Mouse (Mus musculus) R1 (cell line): ENCODE results near the gene Rps6kb1.

Experiments
- DNase-seq: peaks from one replicate; pipeline ENCODE4 v3.0.0-alpha.2; 2018; ENCODE audit warnings: low read depth, low spot score

Rps6kb1 gene

DNA sequence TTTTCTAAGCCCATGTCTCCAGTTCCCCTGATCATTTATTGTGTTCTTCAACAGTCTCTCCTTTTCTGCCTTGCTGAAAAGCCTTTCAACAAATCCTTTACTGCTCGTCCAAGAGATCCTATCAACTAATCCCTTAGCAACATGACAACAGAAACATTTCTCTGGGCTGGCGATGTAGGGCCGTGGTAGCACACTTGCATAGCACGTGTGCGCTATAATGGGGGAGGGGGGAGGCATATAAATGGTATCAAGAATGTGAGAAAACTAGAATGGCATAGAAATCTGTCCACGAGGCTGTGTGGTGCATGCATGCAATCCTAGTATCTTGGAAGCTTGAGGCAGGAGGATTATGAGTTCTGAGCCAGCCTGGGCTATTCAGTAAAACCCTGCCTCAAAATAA is 72.8 kb downstream of the Rps6kb1 start:
- DNase-seq: no peak

DNA sequence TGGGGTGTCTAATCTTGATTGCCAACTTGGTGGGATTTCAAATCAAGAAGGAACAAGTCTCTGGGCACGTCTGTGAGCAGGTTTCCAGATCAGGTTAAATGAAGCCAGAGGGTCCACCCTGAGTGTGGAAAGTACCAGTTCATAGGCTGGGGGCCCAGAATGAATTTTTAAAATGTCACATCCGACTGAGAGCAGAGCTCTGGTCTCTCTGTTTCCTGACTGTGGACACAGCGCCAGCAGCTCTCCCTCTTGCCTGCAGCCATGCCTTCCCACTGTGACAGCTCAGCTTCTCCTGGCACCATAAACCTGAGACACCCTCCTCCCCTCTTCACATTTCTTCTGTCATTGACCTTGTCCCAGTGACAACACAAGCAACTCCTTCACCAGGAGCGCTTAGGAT is 75.6 kb downstream of the Rps6kb1 start:
- no peak for DNase-seq

DNA sequence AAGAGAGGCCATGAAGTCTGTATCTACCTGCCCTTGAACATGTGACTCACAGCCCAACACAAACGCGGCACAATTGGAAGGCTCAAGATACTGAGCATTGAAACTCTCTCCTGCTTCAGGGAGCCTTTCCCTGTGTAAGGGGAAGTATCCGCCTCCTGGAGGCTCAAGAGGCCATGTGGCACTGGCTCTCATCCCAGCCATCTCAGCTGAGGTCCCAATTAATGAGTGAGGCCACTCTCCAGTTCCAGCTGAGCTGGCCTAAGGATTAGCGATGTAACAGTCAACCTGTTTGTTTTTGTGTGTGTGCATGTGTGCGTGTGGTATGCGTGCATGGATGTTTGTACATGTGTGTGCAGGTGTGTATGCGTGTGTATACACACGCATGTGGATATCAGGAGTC is 76.3 kb downstream of the Rps6kb1 start:
- no peak for DNase-seq

DNA sequence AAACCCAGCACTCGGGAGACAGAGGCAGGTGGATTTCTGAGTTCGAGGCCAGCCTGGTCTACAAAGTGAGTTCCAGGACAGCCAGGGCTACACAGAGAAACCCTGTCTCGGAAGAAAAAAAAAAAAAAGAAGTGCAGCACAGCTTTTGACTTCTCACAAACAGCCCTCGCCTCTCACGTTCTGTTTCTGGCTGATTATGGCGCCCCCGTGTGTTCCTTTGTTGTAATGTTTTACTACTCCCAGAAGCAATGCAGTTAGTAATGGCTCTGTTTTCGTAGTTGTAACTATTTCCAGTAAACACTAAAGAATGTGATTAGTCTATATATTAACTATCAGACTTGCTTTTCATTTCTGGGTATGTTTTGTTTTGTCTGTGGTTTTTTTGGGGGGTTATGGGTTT is 80.3 kb downstream of the Rps6kb1 start:
- DNase-seq: peak; percentile 81

DNA sequence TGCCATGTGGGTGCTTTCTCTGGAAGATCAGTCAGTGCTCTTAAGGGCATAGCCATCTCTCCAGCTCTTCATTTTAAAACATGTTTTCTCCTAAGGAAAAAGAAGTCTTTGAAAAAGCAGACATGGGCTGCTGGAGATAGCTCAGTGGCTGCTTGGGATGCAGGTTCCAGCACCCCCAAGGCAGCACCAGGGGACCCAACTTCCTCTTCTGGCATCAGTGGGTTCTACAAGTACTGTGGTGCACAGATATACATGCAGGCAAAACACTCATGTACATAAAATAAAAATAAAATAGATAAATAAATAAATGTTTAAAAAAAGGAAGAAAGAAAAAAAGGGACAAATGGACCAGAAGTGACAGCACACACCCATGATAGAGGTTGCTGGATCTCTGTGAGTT is 82.0 kb downstream of the Rps6kb1 start:
- peak; percentile 40 for DNase-seq

DNA sequence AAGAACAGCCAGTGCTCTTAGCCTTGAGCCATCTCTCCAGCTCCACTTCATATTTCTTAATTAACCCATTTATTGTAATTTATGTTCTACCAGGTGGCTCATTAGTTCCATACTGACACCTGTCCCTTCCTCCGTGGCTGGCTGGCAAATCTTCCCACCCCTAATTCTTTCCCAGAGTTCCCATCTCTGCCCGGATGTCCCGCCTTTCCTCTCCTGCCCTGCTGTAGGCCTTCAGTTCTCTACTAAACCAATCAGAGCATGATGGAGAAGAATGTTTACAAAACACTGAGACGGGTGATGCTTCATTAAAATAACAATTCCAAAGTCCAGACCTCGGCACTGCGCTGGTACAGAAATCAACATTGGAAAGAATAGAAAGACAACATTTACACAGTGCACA is 85.7 kb downstream of the Rps6kb1 start:
- DNase-seq: peak; percentile 87

DNA sequence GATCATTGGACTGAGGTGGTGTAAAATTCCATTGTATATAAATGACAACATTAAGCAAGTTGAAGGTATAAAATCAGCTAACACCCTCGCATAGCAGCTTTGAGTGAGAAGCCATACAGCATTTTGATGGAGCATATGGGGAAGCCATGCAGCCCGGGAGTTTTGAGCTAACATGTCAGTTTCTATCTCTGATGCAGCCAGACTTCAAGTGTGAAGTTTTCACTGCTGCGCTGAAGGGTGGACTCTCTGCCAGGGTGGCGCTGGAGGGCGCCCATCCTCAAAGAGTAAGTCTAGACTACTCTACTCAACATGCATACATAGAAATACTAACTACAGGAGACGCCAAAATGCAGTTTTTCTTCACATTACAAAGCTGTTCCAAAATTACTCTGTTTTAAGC is 87.1 kb downstream of the Rps6kb1 start:
- DNase-seq: no peak

DNA sequence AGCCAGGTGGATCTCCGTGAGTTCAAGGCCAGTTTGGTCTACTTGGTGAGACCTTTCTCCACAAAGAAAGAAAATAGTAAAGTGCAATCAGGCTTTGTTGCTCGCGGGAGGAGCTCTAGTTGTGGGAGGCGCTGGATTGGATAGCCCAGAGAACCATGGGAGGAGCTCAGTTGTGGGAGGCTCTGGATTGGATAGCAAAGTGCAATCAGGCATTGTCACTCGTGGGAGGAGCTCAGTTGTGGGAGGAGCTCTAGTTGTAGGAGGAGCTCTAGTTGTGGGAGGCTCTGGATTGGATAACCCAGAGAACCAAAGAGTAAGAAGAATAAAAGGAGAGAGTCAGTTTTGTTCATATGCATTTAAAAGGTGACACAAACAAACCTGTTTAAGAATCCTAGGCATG is 90.6 kb downstream of the Rps6kb1 start:
- peak; percentile 95 for DNase-seq
